Mouse (Mus musculus): ENCODE measurements around the gene Fxr2. TPM values are rescaled to one million over a fixed set of nuclear protein-coding genes. Genes with fewer than 3 reads are reported as not detected.

The Fxr2 gene
- total RNA-seq, 2 experiments from 2014 or later: 81.8 to 84.9 TPM

DNA sequence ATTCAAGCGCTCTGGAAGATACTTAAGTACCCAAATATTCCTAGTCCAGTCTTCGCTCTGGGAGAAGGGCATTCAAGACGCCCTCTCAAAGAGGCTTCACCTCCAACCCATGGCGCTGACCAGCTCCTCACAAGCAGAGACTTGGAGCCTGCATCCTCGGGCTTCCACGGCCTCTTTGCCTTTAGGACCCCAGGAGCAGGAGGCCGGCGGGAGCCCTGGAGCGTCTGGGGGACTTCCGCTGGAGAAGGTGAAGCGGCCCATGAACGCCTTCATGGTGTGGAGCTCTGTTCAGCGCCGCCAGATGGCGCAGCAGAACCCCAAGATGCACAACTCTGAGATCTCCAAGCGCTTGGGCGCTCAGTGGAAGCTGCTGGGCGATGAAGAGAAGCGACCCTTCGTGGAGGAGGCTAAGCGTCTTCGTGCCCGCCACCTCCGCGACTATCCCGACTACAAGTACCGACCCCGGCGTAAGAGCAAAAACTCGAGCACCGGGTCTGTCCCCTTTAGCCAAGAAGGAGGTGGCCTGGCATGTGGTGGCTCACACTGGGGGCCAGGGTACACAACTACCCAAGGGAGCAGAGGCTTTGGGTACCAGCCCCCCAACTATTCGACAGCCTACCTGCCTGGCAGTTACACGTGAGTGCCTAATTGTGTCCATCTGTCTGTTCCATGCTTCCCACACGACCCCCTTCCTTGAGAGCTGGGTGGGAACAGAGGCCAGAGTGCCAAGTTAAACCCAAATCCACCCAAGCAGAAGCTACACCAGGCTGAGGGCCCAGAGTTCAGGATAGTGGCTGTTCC lies 22.7 kb downstream of the Fxr2 start, which contains the start of gene Sox15:
Gene Sox15 (plus strand): TSS at position 51 of the 801 bp plus-strand sequence.
- no peak for DNase-seq (ENCODE audit: low spot score)
- intact Hi-C loops (cut with DNase I): loop anchor here (2.0 to 10.0 kb wide), 2 partner anchors 99 to 219 kb away; partner anchors contain the start of gene Tmem95

DNA sequence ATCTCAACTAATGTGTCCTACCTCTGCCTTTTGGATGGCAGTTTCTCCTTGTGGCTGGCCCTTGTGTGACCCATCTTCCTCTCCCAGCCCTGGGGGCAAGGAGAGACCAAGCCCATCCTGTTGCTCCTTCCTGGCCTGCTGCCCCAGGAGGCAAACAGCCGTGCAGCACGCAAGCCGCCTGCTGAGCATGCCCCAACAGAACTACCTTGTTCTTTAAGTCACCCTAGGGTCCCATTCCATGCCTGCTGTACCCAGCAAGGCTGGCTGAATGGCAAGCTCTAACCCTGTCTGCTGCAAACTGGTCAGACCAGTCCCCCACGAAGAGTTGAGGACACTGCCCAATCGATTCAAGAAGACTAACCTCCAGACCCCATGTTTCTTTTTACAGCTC lies 23.3 kb downstream of the Fxr2 start:
- no peak for DNase-seq (ENCODE audit: low spot score)
- intact Hi-C loops (cut with DNase I): loop anchor here (10.0 kb wide), 1 partner anchor 219 kb away; the partner anchor contains the start of gene Tmem95

GRCm38 (mm10) chr11:69656617-69657461 lies 24.0 kb downstream of the Fxr2 start:
- no peak for DNase-seq (ENCODE audit: low spot score)
- intact Hi-C loops (cut with DNase I): loop anchor here (1.0 to 10.0 kb wide), 2 partner anchors 28 to 218 kb away; partner anchors contain the start of gene Tmem95

DNA sequence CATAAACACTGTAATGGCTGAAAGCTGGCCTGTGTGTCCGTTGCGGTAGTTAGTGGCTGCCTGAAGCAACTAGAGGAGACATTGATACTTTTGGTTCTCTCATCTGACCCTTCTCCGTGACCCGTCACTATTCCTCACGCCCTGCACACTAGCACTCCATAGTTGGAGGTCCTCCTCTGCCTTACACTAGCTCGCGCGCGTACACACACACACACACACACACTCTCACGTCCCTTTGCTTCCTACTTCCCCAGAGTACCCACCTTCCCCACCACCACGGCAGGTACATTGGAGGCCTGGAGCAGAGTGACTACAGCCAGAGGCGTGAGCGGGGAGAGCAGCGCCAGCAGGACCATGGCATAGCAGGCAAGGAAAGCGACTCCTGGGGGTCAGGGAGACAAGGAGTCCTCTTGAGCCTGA lies 24.7 kb downstream of the Fxr2 start:
- DNase-seq (ENCODE audit: low spot score): no peak
- intact Hi-C loops (cut with DNase I): loop anchor here (1.0 to 10.0 kb wide), 2 partner anchors 28 to 217 kb away; partner anchors contain the start of gene Tmem95

GRCm38 (mm10) chr11:69661221-69661881 lies 28.6 kb downstream of the Fxr2 start:
- DNase-seq (ENCODE audit: low spot score): no peak
- intact Hi-C loops (cut with DNase I): no loop called here

- DNase-seq (ENCODE audit: low spot score): peak; percentile 94
- intact Hi-C loops (cut with DNase I): no loop called here
These were observed 29.6 kb downstream of the Fxr2 start, which contains the start of gene Mpdu1 for GRCm38 (mm10) chr11:69662213-69662966. Gene Mpdu1, minus strand, starts transcription at chr11:69662642.

DNA sequence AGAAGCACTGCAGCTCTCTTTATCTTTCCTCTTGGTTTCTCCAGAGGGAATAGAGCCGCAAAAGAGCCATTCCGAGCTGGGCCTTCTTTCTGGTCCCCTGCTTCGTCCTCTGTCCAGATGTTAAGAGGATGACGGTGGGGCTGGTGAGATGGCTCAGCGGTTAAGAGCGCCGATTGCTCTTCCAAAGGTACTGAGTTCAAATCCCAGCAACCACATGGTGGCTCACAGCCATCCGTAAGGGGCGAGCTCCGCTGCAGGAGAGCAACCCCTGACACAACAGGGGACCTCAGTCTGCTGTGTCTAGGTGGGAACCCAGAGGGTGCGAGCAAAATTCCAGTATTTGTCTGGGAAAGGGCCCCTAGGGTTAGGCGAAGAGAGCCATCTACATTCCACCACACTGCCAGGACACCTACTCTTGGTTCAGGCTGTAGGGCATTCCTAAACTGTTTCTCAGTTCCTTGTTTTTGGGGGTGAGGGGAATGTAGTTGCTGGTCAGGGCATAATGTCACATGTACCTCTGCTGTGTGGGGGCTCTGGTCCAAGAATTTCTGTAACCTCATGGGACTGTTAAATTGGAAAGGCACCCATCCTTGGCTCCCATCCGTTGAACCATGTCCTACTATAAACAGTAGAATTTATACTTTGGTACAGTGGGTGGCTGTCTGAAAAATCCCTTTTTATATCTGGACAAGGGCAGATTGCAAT lies 30.3 kb downstream of the Fxr2 start:
- intact Hi-C loops (cut with DNase I): no loop called here
- DNase-seq (ENCODE audit: low spot score): no peak

GRCm38 (mm10) chr11:69663795-69664194 lies 31.0 kb downstream of the Fxr2 start:
- intact Hi-C loops (cut with DNase I): no loop called here
- DNase-seq (ENCODE audit: low spot score): no peak

DNA sequence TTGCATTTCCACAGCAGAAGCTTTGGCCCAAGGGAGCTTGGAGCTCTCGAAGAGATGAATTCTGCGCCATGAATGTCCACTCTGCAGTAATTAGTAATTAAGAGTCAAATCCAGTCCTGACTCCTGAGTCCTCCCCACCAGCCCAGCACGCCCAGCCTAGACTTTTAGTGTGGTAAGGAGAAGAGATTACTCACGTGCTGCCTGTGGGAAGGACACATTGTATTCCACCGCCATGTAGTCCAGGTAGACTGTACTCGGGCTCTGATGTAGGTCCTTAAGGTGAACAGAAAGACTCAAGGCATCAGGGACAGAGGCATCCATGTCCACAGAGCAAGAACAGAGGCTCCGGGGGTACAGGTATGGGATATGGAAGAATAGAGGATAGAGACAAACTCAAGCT lies 32.1 kb downstream of the Fxr2 start:
- intact Hi-C loops (cut with DNase I): no loop called here
- no peak for DNase-seq (ENCODE audit: low spot score)

DNA sequence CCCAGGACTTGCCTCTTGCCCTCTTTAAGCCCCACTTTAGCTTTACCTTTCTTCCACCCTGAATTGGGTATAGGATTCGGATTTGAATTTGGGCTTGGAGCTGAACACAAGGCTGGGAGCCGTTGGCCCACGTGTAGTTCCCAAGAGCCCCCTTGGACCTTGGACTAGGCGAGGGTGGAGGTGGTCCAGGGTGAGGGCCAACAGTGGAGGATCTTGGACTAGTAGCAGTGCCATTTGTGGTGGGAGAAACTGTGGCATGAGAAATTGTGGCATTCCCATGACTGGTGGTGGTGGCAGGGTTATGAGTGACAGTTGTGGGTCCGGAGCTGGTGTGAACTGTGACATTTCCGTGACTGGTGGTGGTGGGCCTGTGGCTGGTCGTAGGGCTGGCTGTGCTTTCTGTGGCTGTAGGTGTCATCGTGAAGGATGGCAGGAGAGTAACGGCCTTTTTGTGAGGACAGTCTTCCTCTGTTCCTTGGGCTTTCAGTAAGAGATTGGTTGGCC lies 32.7 kb downstream of the Fxr2 start:
- intact Hi-C loops (cut with DNase I): no loop called here

GRCm38 (mm10) chr11:69665961-69666664 lies 33.3 kb downstream of the Fxr2 start, which contains the start of gene Cd68:
Gene Cd68, minus strand, starts transcription at chr11:69666153.
- intact Hi-C loops (cut with DNase I): no loop called here
- DNase-seq (ENCODE audit: low spot score): peak; percentile 46

More for the DNA sequence above, 32.7 kb downstream of the Fxr2 start:
- DNase-seq (ENCODE audit: low spot score): no peak

DNA sequence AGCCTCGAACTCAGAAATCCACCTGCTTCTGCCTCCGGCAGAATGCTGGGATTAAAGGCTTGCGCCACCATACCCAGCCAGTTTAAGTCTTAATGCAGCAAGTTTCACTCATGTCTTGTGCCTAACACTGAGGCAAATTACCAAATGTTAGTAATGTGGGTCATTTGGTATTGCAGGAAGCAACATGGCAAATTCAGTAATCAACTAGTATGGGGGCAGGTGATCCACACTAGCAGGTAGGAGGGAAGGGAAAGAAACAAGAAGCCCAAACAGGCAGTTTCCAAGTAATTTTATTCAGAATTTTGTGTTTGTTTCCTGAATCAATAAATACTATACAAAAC lies 33.8 kb downstream of the Fxr2 start:
- intact Hi-C loops (cut with DNase I): no loop called here
- DNase-seq (ENCODE audit: low spot score): no peak

GRCm38 (mm10) chr11:69670786-69671725 lies 38.3 kb downstream of the Fxr2 start:
- intact Hi-C loops (cut with DNase I): no loop called here
- peak; percentile 90 for DNase-seq (ENCODE audit: low spot score)

GRCm38 (mm10) chr11:69671726-69672124 lies 38.9 kb downstream of the Fxr2 start:
- intact Hi-C loops (cut with DNase I): no loop called here
- no peak for DNase-seq (ENCODE audit: low spot score)

- intact Hi-C loops (cut with DNase I): no loop called here
- peak; percentile 100 for DNase-seq (ENCODE audit: low spot score)
These were observed 39.5 kb downstream of the Fxr2 start, which contains the start of gene Eif4a1 for GRCm38 (mm10) chr11:69672211-69672706. Gene Eif4a1, minus strand, starts transcription at chr11:69672423.

- no peak for DNase-seq (ENCODE audit: low spot score)
- intact Hi-C loops (cut with DNase I): no loop called here
These were observed 46.4 kb downstream of the Fxr2 start for GRCm38 (mm10) chr11:69679144-69679543.

All from heart, postnatal 25 days (tissue).